Mouse (Mus musculus): ENCODE data around the gene Sox5. TPM values are rescaled to one million over a fixed set of nuclear protein-coding genes. Genes with fewer than 3 reads are reported as not detected.

Gene Sox5
- polyA plus RNA-seq, 1 experiment from 2014 or later: 49.3 TPM

GRCm38 (mm10) chr6:144792871-144793270 lies 11.1 kb upstream of the Sox5 start:
- Histone ChIP-seq H3K4me3 (no peak overlapping the region), H3K4me1 (peaks cover 5% of the 10 kb centered on the region; the same call in 1 of the 2 replicates), H3K9ac (no peak overlapping the region), H3K9me3 (no peaks in the 10 kb centered on the region), H3K36me3 (replicated peaks) (no peaks in the 10 kb centered on the region), H3K27me3 (replicated peaks) (no peaks in the 10 kb centered on the region), H3K27ac (0 out of 2 replicates have a peak overlapping the region, but pooled peaks have one; percentile 20), H3K4me2 (no peak overlapping the region)
- no peak for ATAC-seq (replicated peaks)
- WGBS: 73% methylated on average over 8 of the region's 8 CpGs

GRCm38 (mm10) chr6:144783295-144783694 lies 1.5 kb upstream of the Sox5 start:
- Histone ChIP-seq H3K27ac (no peak overlapping the region), H3K36me3 (replicated peaks) (no peaks in the 10 kb centered on the region), H3K27me3 (replicated peaks) (peaks cover 4% of the 10 kb centered on the region), H3K9ac (no peak overlapping the region), H3K9me3 (no peaks in the 10 kb centered on the region), H3K4me1 (peaks cover 13% of the 10 kb centered on the region), H3K4me3 (peak overlapping the region; percentile 81), H3K4me2 (peak overlapping the region; percentile 94; the same call in 1 of the 2 replicates)
- ATAC-seq (replicated peaks): no peak

- Histone ChIP-seq H3K9ac (peak overlapping the region; percentile 84), H3K4me1 (peaks cover 13% of the 10 kb centered on the region), H3K9me3 (no peaks in the 10 kb centered on the region), H3K4me3 (peak overlapping the region; percentile 81), H3K36me3 (replicated peaks) (no peaks in the 10 kb centered on the region), H3K27ac (peak overlapping the region; percentile 77), H3K4me2 (peak overlapping the region; percentile 94), H3K27me3 (replicated peaks) (peaks cover 4% of the 10 kb centered on the region)
- ATAC-seq (replicated peaks): no peak
- WGBS: 5% methylated on average over 12 of the region's 12 CpGs
Observed at GRCm38 (mm10) chr6:144782866-144783265, 1.1 kb upstream of the Sox5 start.

- Histone ChIP-seq H3K9ac (peak overlapping the region; percentile 84), H3K4me1 (peaks cover 13% of the 10 kb centered on the region), H3K36me3 (replicated peaks) (no peaks in the 10 kb centered on the region), H3K4me2 (peak overlapping the region; percentile 94), H3K4me3 (peak overlapping the region; percentile 81), H3K9me3 (no peaks in the 10 kb centered on the region), H3K27ac (peak overlapping the region; percentile 77), H3K27me3 (replicated peaks) (peaks cover 4% of the 10 kb centered on the region)
- WGBS: under 1% methylated on average over 43 of the region's 55 CpGs
- ATAC-seq (replicated peaks): peak; percentile 77
Observed at GRCm38 (mm10) chr6:144782031-144782857, 467 bp upstream of the Sox5 start.

GRCm38 (mm10) chr6:144780608-144781285 lies 1.0 kb downstream of the Sox5 start:
- no peaks in the 10 kb centered on the region for H3K9me3 ChIP-seq
- H3K27me3 ChIP-seq (replicated peaks): peaks cover 4% of the 10 kb centered on the region
- H3K9ac ChIP-seq: peak overlapping the region; percentile 84; the same call in 1 of the 2 replicates
- no peak for ATAC-seq (replicated peaks)
- H3K4me2 ChIP-seq: peak overlapping the region; percentile 94
- no peak overlapping the region for H3K27ac ChIP-seq
- peak overlapping the region; percentile 81 for H3K4me3 ChIP-seq
- WGBS: 21% methylated on average over 9 of the region's 9 CpGs
- H3K36me3 ChIP-seq (replicated peaks): no peaks in the 10 kb centered on the region
- H3K4me1 ChIP-seq: peaks cover 13% of the 10 kb centered on the region

GRCm38 (mm10) chr6:144779945-144780607 lies 1.7 kb downstream of the Sox5 start:
- WGBS: 47% methylated on average over 12 of the region's 12 CpGs
- Histone ChIP-seq H3K9me3 (no peaks in the 10 kb centered on the region), H3K9ac (no peak overlapping the region), H3K4me1 (peaks cover 13% of the 10 kb centered on the region), H3K27ac (no peak overlapping the region), H3K4me3 (peak overlapping the region; percentile 81), H3K27me3 (replicated peaks) (peaks cover 4% of the 10 kb centered on the region), H3K36me3 (replicated peaks) (no peaks in the 10 kb centered on the region), H3K4me2 (peak overlapping the region; percentile 94)
- ATAC-seq (replicated peaks): no peak

GRCm38 (mm10) chr6:144777356-144778035 lies 4.3 kb downstream of the Sox5 start:
- Histone ChIP-seq H3K9me3 (no peaks in the 10 kb centered on the region), H3K4me1 (peaks cover 4% of the 10 kb centered on the region), H3K4me3 (no peak overlapping the region), H3K27me3 (replicated peaks) (no peaks in the 10 kb centered on the region), H3K27ac (no peak overlapping the region), H3K9ac (no peak overlapping the region), H3K36me3 (replicated peaks) (no peaks in the 10 kb centered on the region), H3K4me2 (no peak overlapping the region)
- ATAC-seq (replicated peaks): no peak
- whole genome bisulfite sequencing: 87% methylated on average over 7 of the region's 7 CpGs

- Histone ChIP-seq H3K36me3 (replicated peaks) (no peaks in the 10 kb centered on the region), H3K4me3 (no peak overlapping the region), H3K27me3 (replicated peaks) (no peaks in the 10 kb centered on the region), H3K9me3 (no peaks in the 10 kb centered on the region), H3K4me2 (no peak overlapping the region), H3K27ac (no peak overlapping the region), H3K9ac (no peak overlapping the region), H3K4me1 (peaks cover 8% of the 10 kb centered on the region)
- WGBS: 80% methylated on average over 6 of the region's 6 CpGs
- ATAC-seq (replicated peaks): no peak
Observed at GRCm38 (mm10) chr6:144773736-144774135, 8.0 kb downstream of the Sox5 start.

- ATAC-seq (replicated peaks): no peak
- 89% methylated on average over 2 of the region's 2 CpGs for WGBS
- Histone ChIP-seq H3K4me3 (no peak overlapping the region), H3K9me3 (no peaks in the 10 kb centered on the region), H3K36me3 (replicated peaks) (no peaks in the 10 kb centered on the region), H3K4me1 (peaks cover 9% of the 10 kb centered on the region), H3K9ac (no peak overlapping the region), H3K27me3 (replicated peaks) (no peaks in the 10 kb centered on the region), H3K4me2 (no peak overlapping the region), H3K27ac (no peak overlapping the region)
Observed at GRCm38 (mm10) chr6:144772985-144773384, 8.8 kb downstream of the Sox5 start.

GRCm38 (mm10) chr6:144772175-144772918 lies 9.4 kb downstream of the Sox5 start:
- Histone ChIP-seq H3K4me3 (no peak overlapping the region), H3K9me3 (no peaks in the 10 kb centered on the region), H3K4me2 (no peak overlapping the region), H3K4me1 (peaks cover 9% of the 10 kb centered on the region), H3K9ac (no peak overlapping the region), H3K27ac (no peak overlapping the region), H3K27me3 (replicated peaks) (no peaks in the 10 kb centered on the region), H3K36me3 (replicated peaks) (no peaks in the 10 kb centered on the region)
- WGBS: 62% methylated on average over 15 of the region's 15 CpGs
- ATAC-seq (replicated peaks): no peak

- no peak for ATAC-seq (replicated peaks)
- Histone ChIP-seq H3K36me3 (replicated peaks) (no peaks in the 10 kb centered on the region), H3K9ac (no peak overlapping the region), H3K4me1 (peaks cover 9% of the 10 kb centered on the region), H3K4me2 (no peak overlapping the region), H3K4me3 (no peak overlapping the region), H3K27me3 (replicated peaks) (no peaks in the 10 kb centered on the region), H3K27ac (no peak overlapping the region), H3K9me3 (no peaks in the 10 kb centered on the region)
- 51% methylated on average over 2 of the region's 2 CpGs for WGBS
Observed at GRCm38 (mm10) chr6:144769060-144769459, 12.7 kb downstream of the Sox5 start.
